Mouse (Mus musculus) midbrain, postnatal 0 days (tissue): ENCODE results near the gene Vpreb3. TPM values are rescaled to one million over a fixed set of nuclear protein-coding genes. Genes with fewer than 3 reads are reported as not detected.

ENCODE experiments used
- ATAC-seq: fragments of 200-750 bp; cut with Nextera tagmentation; 2 replicates; pipeline ENCODE4 v1.8.0; 2017; ENCODE audit warnings: moderate number of reproducible peaks, mild to moderate bottlenecking, moderate TSS enrichment, moderate library complexity; ENCODE audit not compliant: low FRiP score
- DNase-seq: peaks from one replicate; pipeline ENCODE4 v3.0.0-alpha.2; 2015; ENCODE audit warnings: low spot score
- H3K27ac ChIP-seq: fragments of 300-500 bp; sonication (generic); 2 replicates; pipeline ENCODE4 v1.5.1; 2014; ENCODE audit warnings: low read depth, mild to moderate bottlenecking, low read length, mixed read lengths
- H3K27me3 ChIP-seq: fragments of 300-500 bp; sonication (generic); 2 replicates; pipeline ENCODE4 v1.6.1; 2014; ENCODE audit warnings: low read length, control low read depth, mixed read lengths; ENCODE audit not compliant: insufficient read depth
- H3K36me3 ChIP-seq: fragments of 300-500 bp; sonication (generic); 2 replicates; pipeline ENCODE4 v1.6.1; 2014; ENCODE audit warnings: low read length, control low read depth, mixed read lengths; ENCODE audit not compliant: insufficient read depth
- H3K4me1 ChIP-seq: fragments of 300-500 bp; sonication (generic); 2 replicates; pipeline ENCODE4 v1.6.1; 2014; ENCODE audit warnings: mild to moderate bottlenecking, control low read depth, antibody characterized with exemption, low read length, mixed read lengths; ENCODE audit not compliant: insufficient read depth
- H3K4me2 ChIP-seq: fragments of 300-500 bp; sonication (generic); 2 replicates; pipeline ENCODE4 v1.6.1; 2014; ENCODE audit warnings: low read depth, mild to moderate bottlenecking, low read length, mixed read lengths; ENCODE audit not compliant: poor library complexity, severe bottlenecking
- H3K4me3 ChIP-seq: fragments of 300-500 bp; sonication (generic); 2 replicates; pipeline ENCODE4 v1.5.1; 2014; ENCODE audit warnings: low read depth, mild to moderate bottlenecking, low read length, moderate library complexity
- H3K9ac ChIP-seq: fragments of 300-500 bp; sonication (generic); replicated peaks from 2 replicates; pipeline ENCODE4 v1.6.1; 2014; ENCODE audit warnings: mild to moderate bottlenecking, low read length, moderate library complexity, mixed read lengths; ENCODE audit not compliant: poor library complexity, severe bottlenecking
- H3K9me3 ChIP-seq: fragments of 300-500 bp; sonication (generic); 2 replicates; pipeline ENCODE4 v1.6.1; 2016; ENCODE audit warnings: low read length, control low read depth
- CTCF ChIP-seq: IDR thresholded peaks from 2 replicates; pipeline ENCODE4 v1.5.1; 2016; ENCODE audit warnings: antibody characterized with exemption, mild to moderate bottlenecking
- WGBS: fragments of 180-500 bp; shearing (Covaris S2); extraction: QIAGEN DNeasy Blood & Tissue Kit; methylation state at CpG from one replicate; pipeline ENCODE4 v1.1.7; 2014; 5-methylcytosine and 5-hydroxymethylcytosine counted together
- polyA plus RNA-seq: library from polyadenylated mRNA; unstranded; fragments of >200 nt; fragmentation: Nextera tagmentation; extraction: Ambion mirVana; gene quantifications from 2 replicates; pipeline ENCODE4 v1.2.1, GENCODE M21; 2015
- total RNA-seq: library from RNA; depleted of rRNA; stranded (reverse); fragments of >200 nt; gene quantifications from 2 replicates; pipeline ENCODE4 v1.2.3, GENCODE M21; 2014

Vpreb3 gene
- total and polyA plus RNA-seq, 2 experiments from 2014 or later: 0.72 TPM; not detected in 1

DNA sequence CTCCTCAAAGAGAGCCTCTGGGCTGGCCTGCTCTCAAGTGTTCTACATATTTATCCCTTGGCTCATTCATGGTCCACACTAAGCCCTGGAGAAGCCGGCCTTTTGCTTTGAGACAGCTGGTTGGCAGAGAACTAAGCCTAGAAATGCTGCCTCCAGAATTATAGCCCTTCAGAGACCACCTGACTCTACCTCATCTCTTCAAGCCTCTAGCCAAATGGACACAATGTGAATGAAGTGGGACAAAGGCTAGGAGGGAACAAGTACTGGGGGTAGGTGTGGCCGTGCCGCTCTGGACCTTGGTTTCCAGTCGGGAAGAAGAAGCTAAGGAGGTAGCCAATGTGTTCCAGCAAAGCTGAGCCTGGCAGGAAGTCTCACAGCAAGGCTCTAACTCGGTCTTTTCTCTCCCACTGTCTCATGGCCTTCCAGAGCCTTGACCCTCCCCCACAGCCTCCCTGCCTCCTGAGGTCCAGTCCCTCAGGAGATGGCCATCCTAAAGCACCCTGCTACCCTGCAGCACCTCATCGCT is 44.8 kb upstream of the Vpreb3 start:
- H3K4me3 ChIP-seq: no peak overlapping the region
- WGBS: 80% methylated on average over 6 of the region's 6 CpGs
- peaks cover 70% of the 10 kb centered on the region for H3K36me3 ChIP-seq
- DNase-seq: no peak
- H3K27ac ChIP-seq: no peak overlapping the region
- TF ChIP-seq CTCF: no peak
- no peak overlapping the region for H3K9ac ChIP-seq
- H3K9me3 ChIP-seq: no peaks in the 10 kb centered on the region
- H3K27me3 ChIP-seq: no peaks in the 10 kb centered on the region
- no peak overlapping the region for H3K4me2 ChIP-seq
- ATAC-seq: no peak
- H3K4me1 ChIP-seq: peaks cover 4% of the 10 kb centered on the region; the same call in 1 of the 2 replicates

DNA sequence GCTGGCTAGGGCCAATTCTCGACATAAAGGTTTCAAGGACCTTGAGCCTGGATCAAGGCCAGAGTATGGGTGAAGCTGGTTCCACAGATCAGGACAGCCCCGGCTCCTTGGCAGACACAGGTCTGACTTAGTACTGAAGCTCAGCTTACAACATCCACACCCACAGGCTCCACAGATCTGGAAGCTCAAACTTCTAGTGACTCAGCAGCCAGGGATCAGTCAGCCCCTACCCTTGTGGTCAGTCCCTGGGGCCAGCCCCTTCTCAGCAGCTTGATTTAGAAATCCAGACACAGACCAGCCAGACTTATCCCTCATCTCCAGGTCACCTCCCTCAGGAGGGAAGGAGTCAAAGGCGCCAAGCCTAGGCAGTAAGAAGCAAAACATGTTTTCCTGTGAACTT is 44.0 kb upstream of the Vpreb3 start:
- no peak for ATAC-seq
- WGBS: 61% methylated on average over 3 of the region's 3 CpGs
- H3K9ac ChIP-seq: 0 out of 2 replicates have a peak overlapping the region, but pooled peaks have one; percentile 4
- no peaks in the 10 kb centered on the region for H3K9me3 ChIP-seq
- no peak overlapping the region for H3K4me2 ChIP-seq
- H3K4me1 ChIP-seq: no peaks in the 10 kb centered on the region
- no peak overlapping the region for H3K4me3 ChIP-seq
- H3K27me3 ChIP-seq: no peaks in the 10 kb centered on the region
- no peak for TF ChIP-seq CTCF
- no peak overlapping the region for H3K27ac ChIP-seq
- peak; percentile 33 for DNase-seq
- peaks cover 78% of the 10 kb centered on the region for H3K36me3 ChIP-seq

DNA sequence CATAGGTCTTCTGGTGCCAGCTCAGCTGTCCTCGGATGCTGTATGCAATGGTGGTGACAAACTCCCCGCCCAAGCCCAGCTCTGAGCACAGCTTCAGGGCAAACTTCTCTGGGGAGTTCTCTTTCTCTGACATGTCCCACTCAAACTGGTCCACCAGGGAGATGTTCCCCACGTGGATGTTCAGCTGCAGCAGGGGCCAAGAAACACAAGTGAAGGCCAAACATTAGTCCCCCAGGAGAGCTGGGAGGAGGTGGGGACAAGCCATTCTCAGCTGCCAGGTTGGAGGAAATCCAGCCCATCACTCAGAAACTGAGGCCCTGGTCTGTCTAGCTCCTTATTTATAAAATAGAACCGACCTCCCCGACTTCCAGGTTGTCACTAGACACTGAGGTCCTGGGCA is 38.5 kb upstream of the Vpreb3 start:
- Histone ChIP-seq H3K9me3 (no peaks in the 10 kb centered on the region), H3K27me3 (no peaks in the 10 kb centered on the region), H3K4me3 (no peak overlapping the region), H3K9ac (no peak overlapping the region), H3K36me3 (peaks cover 78% of the 10 kb centered on the region), H3K27ac (no peak overlapping the region), H3K4me2 (no peak overlapping the region), H3K4me1 (no peaks in the 10 kb centered on the region)
- DNase-seq (no peak), ATAC-seq (no peak)
- 91% methylated on average over 5 of the region's 5 CpGs for WGBS
- no peak for TF ChIP-seq CTCF

DNA sequence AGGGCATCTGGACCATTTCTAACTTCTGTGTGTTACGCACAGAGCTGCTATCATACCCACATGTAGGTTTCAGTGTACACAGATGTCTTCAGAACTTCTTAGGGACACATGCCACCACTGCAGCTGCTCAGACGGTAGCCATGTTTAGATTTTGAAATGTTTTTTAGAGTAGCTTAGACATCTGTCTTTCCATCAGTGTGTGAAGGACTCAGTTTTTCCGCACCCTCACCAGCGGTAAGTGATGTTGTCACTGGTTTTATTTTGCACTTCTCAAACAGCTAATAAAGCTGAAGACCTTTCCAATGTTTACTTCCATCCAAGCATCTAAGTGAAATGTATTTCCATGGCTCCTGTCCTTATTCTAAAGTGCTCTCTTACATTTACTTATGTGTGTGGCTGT is 36.0 kb upstream of the Vpreb3 start:
- Histone ChIP-seq H3K9ac (no peak overlapping the region), H3K4me3 (no peak overlapping the region), H3K27me3 (no peaks in the 10 kb centered on the region), H3K36me3 (peaks cover 86% of the 10 kb centered on the region), H3K4me2 (no peak overlapping the region), H3K9me3 (no peaks in the 10 kb centered on the region), H3K27ac (no peak overlapping the region), H3K4me1 (no peaks in the 10 kb centered on the region)
- no peak for TF ChIP-seq CTCF
- no peak for ATAC-seq
- DNase-seq: no peak
- 97% methylated on average over 4 of the region's 4 CpGs for WGBS

DNA sequence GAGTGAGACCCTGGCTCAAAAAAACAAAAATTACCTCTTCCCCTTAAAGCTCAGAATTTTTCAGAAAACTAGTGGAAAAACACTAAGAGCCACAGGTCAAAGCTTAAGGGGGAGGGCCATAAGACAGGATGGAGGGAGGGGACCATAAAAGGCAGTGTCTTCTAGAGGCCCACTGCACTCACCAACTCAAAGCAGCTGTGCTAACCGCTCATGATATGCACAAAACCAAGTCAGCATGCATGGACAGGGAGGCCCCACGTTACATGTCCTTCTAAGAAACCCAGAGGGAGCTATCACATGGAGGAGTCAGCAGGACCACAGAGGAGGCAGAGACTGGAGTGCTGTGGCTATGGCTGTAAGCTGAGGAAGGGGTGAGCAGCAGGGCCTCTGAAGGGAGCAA is 32.2 kb upstream of the Vpreb3 start:
- 74% methylated on average over 2 of the region's 2 CpGs for WGBS
- H3K4me2 ChIP-seq: no peak overlapping the region
- ATAC-seq: no peak
- no peak overlapping the region for H3K9ac ChIP-seq
- no peaks in the 10 kb centered on the region for H3K9me3 ChIP-seq
- no peaks in the 10 kb centered on the region for H3K4me1 ChIP-seq
- H3K36me3 ChIP-seq: peaks cover 69% of the 10 kb centered on the region
- H3K27me3 ChIP-seq: no peaks in the 10 kb centered on the region
- H3K4me3 ChIP-seq: no peak overlapping the region
- no peak overlapping the region for H3K27ac ChIP-seq
- no peak for DNase-seq
- no peak for TF ChIP-seq CTCF

DNA sequence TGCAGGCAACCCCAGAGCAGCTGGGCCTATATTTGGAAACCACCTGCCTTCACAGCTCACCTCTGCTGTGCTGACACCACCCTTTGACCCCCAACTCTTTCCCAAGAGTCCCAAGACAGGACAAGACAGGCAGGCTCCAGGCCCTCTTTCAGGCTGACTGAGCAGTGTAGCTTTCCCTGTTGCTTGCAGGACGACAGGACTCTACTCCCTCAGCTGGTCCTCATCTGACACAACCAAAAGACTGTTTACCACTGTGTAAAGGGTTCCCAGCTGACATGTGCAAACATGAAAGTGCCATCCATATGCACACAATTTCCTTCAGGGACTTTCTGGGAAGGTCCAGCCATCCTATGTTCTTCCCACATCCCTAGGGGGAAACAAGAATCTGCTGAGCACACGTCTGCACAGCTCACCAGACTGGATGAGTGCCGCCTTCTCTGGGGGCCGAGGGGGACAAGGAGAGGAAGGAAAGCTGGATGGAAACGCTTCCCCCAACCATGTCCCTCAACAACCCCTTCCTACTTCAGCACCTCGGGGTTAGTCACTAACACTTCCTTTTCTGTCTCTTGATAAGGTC is 29.8 kb upstream of the Vpreb3 start:
- ATAC-seq: no peak
- 76% methylated on average over 6 of the region's 6 CpGs for WGBS
- no peaks in the 10 kb centered on the region for H3K9me3 ChIP-seq
- H3K36me3 ChIP-seq: peaks cover 45% of the 10 kb centered on the region
- TF ChIP-seq CTCF: no peak
- no peaks in the 10 kb centered on the region for H3K27me3 ChIP-seq
- H3K9ac ChIP-seq: no peak overlapping the region
- no peak overlapping the region for H3K4me2 ChIP-seq
- no peak overlapping the region for H3K4me3 ChIP-seq
- DNase-seq: no peak
- no peak overlapping the region for H3K27ac ChIP-seq
- no peaks in the 10 kb centered on the region for H3K4me1 ChIP-seq
